Mouse (Mus musculus): Measurements from ENCODE around the gene Esrp2. TPM values are rescaled to one million over a fixed set of nuclear protein-coding genes. Genes with fewer than 3 reads are reported as not detected.
A peak's percentile ranks its signal among the peaks of the same experiment; 100 is the strongest.

Esrp2 gene
- polyA plus RNA-seq, 1 experiment from 2014 or later = 28.5 TPM

- Histone ChIP-seq H3K4me3 (ENCODE audit: low read length) (peak within 1 kb of the TSS; percentile 91), H3K4me2 (replicated peaks; ENCODE audit: low read depth, low read length) (peak within 1 kb of the TSS; percentile 95), H3K9me3 (ENCODE audit: low read length) (no peaks in the 10 kb centered on the region), H3K36me3 (ENCODE audit: insufficient read depth, low read length) (peaks cover 8% of the 10 kb centered on the region; the same call in 1 of the 2 replicates), H3K27me3 (ENCODE audit: insufficient read depth, low read length) (no peaks in the 10 kb centered on the region), H3K4me1 (ENCODE audit: insufficient read depth, low read length) (peaks cover 15% of the 10 kb centered on the region), H3K27ac (ENCODE audit: low read length) (peak within 1 kb of the TSS; percentile 79), H3K9ac (replicated peaks; ENCODE audit: low read length) (peak within 1 kb of the TSS; percentile 87)
- under 1% methylated on average over 46 of the region's 59 CpGs for WGBS
- ATAC-seq (ENCODE audit: low FRiP score, low TSS enrichment) = peak; percentile 90
Observed at GRCm38 (mm10) chr8:106168356-106169016, 31.7 kb upstream of the Esrp2 start, which contains the start of gene Slc7a6. Gene Slc7a6 (plus strand): TSS chr8:106168857.

DNA sequence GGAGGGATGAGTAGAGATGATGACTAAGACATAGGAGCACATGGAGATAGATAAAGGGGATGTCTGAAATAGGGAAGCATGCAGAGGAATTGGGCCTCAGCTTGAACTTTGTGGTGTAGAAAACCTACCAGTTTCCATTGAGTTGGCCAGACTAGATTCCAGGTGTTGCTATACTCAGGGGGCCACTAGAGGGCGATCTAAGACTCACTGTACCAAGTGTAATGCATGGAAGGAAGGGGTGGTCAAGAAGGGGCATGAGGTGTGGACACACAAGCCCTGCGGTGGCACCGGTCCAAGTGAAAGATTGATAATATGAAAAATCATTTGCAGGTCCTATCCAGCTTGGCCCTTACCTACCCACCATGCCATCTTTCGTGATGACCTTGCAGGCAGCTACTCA, 28.7 kb upstream of the Esrp2 start:
- 42% methylated on average over 4 of the region's 4 CpGs for WGBS

DNA sequence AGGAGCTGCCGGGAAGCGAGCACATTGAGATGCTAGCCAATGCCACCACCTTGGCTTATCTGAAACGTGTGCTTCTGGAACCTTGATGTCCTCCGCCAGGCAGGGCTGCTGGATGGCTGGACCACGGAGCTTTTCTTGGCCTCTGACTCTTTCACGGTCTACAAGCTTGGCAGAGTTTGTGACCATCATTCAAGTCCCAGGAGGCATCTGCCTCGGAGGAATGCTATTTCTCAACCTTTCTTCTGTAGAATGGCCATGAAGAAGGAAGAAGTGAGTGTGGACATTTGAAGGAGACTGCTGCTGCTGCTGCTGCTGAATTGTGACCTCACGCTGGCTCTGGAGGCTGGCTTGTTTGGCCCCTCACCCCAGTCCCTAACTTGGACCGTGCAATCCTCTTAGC, 26.5 kb upstream of the Esrp2 start:
- peaks cover 29% of the 10 kb centered on the region for H3K36me3 ChIP-seq (ENCODE audit: insufficient read depth, low read length)
- no peaks in the 10 kb centered on the region for H3K9me3 ChIP-seq (ENCODE audit: low read length)
- H3K27ac ChIP-seq (ENCODE audit: low read length) = no peak overlapping the region
- no peak for ATAC-seq (ENCODE audit: low FRiP score, low TSS enrichment)
- no peak overlapping the region for H3K4me3 ChIP-seq (ENCODE audit: low read length)
- no peak overlapping the region for H3K4me2 ChIP-seq (replicated peaks; ENCODE audit: low read depth, low read length)
- H3K27me3 ChIP-seq (ENCODE audit: insufficient read depth, low read length) = no peaks in the 10 kb centered on the region
- H3K9ac ChIP-seq (replicated peaks; ENCODE audit: low read length) = no peak overlapping the region
- 88% methylated on average over 9 of the region's 9 CpGs for WGBS
- H3K4me1 ChIP-seq (ENCODE audit: insufficient read depth, low read length) = peaks cover 7% of the 10 kb centered on the region

More for the DNA sequence above, 28.7 kb upstream of the Esrp2 start:
- Histone ChIP-seq H3K4me2 (replicated peaks; ENCODE audit: low read depth, low read length) (no peak overlapping the region), H3K4me3 (ENCODE audit: low read length) (no peak overlapping the region), H3K4me1 (ENCODE audit: insufficient read depth, low read length) (peaks cover 15% of the 10 kb centered on the region), H3K9ac (replicated peaks; ENCODE audit: low read length) (no peak overlapping the region), H3K36me3 (ENCODE audit: insufficient read depth, low read length) (peaks cover 27% of the 10 kb centered on the region), H3K9me3 (ENCODE audit: low read length) (no peaks in the 10 kb centered on the region), H3K27me3 (ENCODE audit: insufficient read depth, low read length) (no peaks in the 10 kb centered on the region), H3K27ac (ENCODE audit: low read length) (no peak overlapping the region)
- no peak for ATAC-seq (ENCODE audit: low FRiP score, low TSS enrichment)

- no peaks in the 10 kb centered on the region for H3K9me3 ChIP-seq (ENCODE audit: low read length)
- H3K9ac ChIP-seq (replicated peaks; ENCODE audit: low read length) = no peak overlapping the region
- peaks cover 34% of the 10 kb centered on the region for H3K36me3 ChIP-seq (ENCODE audit: insufficient read depth, low read length)
- ATAC-seq (ENCODE audit: low FRiP score, low TSS enrichment) = no peak
- no peak overlapping the region for H3K4me3 ChIP-seq (ENCODE audit: low read length)
- no peaks in the 10 kb centered on the region for H3K27me3 ChIP-seq (ENCODE audit: insufficient read depth, low read length)
- H3K4me1 ChIP-seq (ENCODE audit: insufficient read depth, low read length) = no peaks in the 10 kb centered on the region
- no peak overlapping the region for H3K4me2 ChIP-seq (replicated peaks; ENCODE audit: low read depth, low read length)
- 89% methylated on average over 6 of the region's 6 CpGs for WGBS
- H3K27ac ChIP-seq (ENCODE audit: low read length) = no peak overlapping the region
Observed at GRCm38 (mm10) chr8:106159876-106160275, 23.1 kb upstream of the Esrp2 start.

DNA sequence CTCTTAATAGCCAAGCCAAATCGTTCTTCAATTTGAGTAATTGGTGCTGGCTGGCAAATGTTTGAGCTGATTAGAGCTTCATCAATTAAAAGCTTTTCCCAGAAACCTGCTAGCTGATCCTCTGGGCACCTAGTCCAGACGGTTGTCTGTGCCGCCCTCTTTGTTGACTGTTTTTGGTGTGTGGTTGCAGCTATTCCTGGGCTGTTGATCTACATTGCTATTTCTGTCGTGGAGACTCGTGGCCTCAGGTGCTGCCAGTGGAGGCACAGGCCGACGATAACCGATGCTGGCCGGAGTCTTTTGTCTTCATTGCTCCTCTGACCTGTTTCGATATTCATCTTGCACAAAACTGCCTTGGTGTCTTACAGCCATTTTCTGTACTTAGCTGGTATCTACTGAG, 21.6 kb upstream of the Esrp2 start:
- no peaks in the 10 kb centered on the region for H3K27me3 ChIP-seq (ENCODE audit: insufficient read depth, low read length)
- H3K4me1 ChIP-seq (ENCODE audit: insufficient read depth, low read length) = no peaks in the 10 kb centered on the region
- H3K36me3 ChIP-seq (ENCODE audit: insufficient read depth, low read length) = peaks cover 24% of the 10 kb centered on the region
- 89% methylated on average over 10 of the region's 10 CpGs for WGBS
- H3K27ac ChIP-seq (ENCODE audit: low read length) = no peak overlapping the region
- no peaks in the 10 kb centered on the region for H3K9me3 ChIP-seq (ENCODE audit: low read length)
- ATAC-seq (ENCODE audit: low FRiP score, low TSS enrichment) = no peak
- no peak overlapping the region for H3K4me2 ChIP-seq (replicated peaks; ENCODE audit: low read depth, low read length)
- H3K4me3 ChIP-seq (ENCODE audit: low read length) = no peak overlapping the region
- no peak overlapping the region for H3K9ac ChIP-seq (replicated peaks; ENCODE audit: low read length)

DNA sequence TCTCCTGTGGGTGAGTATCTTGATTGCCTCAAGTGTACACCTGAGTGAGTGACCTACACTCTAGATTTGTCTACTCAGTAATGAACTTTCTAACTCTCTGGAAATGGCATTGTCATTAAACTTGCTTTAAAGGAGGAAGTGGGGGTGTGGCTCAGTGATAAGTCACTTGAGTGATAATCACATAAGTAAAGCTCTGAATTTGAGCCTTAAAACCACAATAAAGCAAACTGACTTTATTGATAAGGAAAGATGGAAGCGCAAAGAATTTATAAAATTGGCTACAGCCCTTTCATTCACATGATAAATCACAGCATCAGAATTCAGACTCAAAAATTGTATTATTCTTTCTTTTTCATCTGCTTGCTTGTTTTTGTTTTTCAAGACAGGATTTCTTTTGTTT, 20.6 kb upstream of the Esrp2 start:
- 97% methylated on average over 1 of the region's 1 CpGs for WGBS
- ATAC-seq (ENCODE audit: low FRiP score, low TSS enrichment) = no peak
- H3K36me3 ChIP-seq (ENCODE audit: insufficient read depth, low read length) = peaks cover 19% of the 10 kb centered on the region

GRCm38 (mm10) chr8:106152876-106153275, 16.1 kb upstream of the Esrp2 start:
- no peaks in the 10 kb centered on the region for H3K27me3 ChIP-seq (ENCODE audit: insufficient read depth, low read length)
- H3K9me3 ChIP-seq (ENCODE audit: low read length) = no peaks in the 10 kb centered on the region
- no peak overlapping the region for H3K4me3 ChIP-seq (ENCODE audit: low read length)
- peaks cover 18% of the 10 kb centered on the region for H3K4me1 ChIP-seq (ENCODE audit: insufficient read depth, low read length)
- WGBS = 61% methylated on average over 4 of the region's 4 CpGs
- H3K36me3 ChIP-seq (ENCODE audit: insufficient read depth, low read length) = peaks cover under 1% of the 10 kb centered on the region; the same call in 1 of the 2 replicates
- no peak overlapping the region for H3K27ac ChIP-seq (ENCODE audit: low read length)
- ATAC-seq (ENCODE audit: low FRiP score, low TSS enrichment) = no peak
- H3K4me2 ChIP-seq (replicated peaks; ENCODE audit: low read depth, low read length) = no peak overlapping the region
- H3K9ac ChIP-seq (replicated peaks; ENCODE audit: low read length) = no peak overlapping the region

More for the DNA sequence above, 20.6 kb upstream of the Esrp2 start:
- H3K27ac ChIP-seq (ENCODE audit: low read length) = no peak overlapping the region
- H3K4me1 ChIP-seq (ENCODE audit: insufficient read depth, low read length) = peaks cover 4% of the 10 kb centered on the region; the same call in 1 of the 2 replicates
- no peak overlapping the region for H3K4me3 ChIP-seq (ENCODE audit: low read length)
- H3K27me3 ChIP-seq (ENCODE audit: insufficient read depth, low read length) = no peaks in the 10 kb centered on the region
- H3K4me2 ChIP-seq (replicated peaks; ENCODE audit: low read depth, low read length) = no peak overlapping the region
- H3K9ac ChIP-seq (replicated peaks; ENCODE audit: low read length) = no peak overlapping the region
- no peaks in the 10 kb centered on the region for H3K9me3 ChIP-seq (ENCODE audit: low read length)

DNA sequence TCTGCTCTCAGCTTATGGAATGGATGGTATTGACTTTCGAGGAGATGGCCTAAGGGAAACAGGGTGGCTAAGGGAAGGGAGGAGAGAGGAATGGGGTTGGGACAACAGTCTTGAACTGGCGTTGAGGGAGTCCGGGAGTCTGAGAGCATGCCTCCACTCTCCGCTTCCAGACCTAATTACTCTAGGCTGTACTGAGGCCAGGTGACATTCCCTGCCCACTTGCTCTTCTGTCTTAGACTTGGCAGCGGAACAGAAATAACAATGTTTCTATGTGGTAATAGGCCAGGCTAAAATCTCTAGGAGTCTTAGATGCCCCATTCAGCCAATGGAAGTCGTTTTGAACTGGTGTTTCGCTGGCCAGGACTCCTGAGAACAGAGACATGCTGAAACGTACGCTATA, 14.3 kb upstream of the Esrp2 start:
- Histone ChIP-seq H3K9ac (replicated peaks; ENCODE audit: low read length) (peak overlapping the region; percentile 82), H3K4me3 (ENCODE audit: low read length) (peak overlapping the region; percentile 94), H3K4me2 (replicated peaks; ENCODE audit: low read depth, low read length) (peak overlapping the region; percentile 82), H3K36me3 (ENCODE audit: insufficient read depth, low read length) (no peaks in the 10 kb centered on the region; the same call in 1 of the 2 replicates), H3K27ac (ENCODE audit: low read length) (no peak overlapping the region), H3K9me3 (ENCODE audit: low read length) (no peaks in the 10 kb centered on the region), H3K4me1 (ENCODE audit: insufficient read depth, low read length) (peaks cover 18% of the 10 kb centered on the region), H3K27me3 (ENCODE audit: insufficient read depth, low read length) (no peaks in the 10 kb centered on the region)
- 74% methylated on average over 9 of the region's 9 CpGs for WGBS
- ATAC-seq (ENCODE audit: low FRiP score, low TSS enrichment) = no peak

DNA sequence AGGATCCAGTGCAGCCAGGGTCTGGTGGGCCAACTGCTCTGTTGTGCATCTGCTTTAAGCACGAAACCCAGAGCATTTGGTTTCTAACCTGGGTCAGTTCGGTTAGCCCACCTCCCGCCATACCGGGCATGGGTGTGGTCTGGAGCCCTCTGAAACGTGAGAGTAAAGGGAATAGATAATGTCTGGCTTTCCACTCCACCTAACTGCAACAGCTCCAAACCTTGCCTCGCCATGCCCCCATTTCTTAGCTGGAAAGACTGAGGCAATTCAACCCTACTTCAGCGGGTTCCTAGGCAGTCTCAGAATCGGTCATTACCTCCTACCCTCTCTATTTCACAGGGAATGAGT, 13.9 kb upstream of the Esrp2 start:
- peak overlapping the region; percentile 63; the same call in 1 of the 2 replicates for H3K27ac ChIP-seq (ENCODE audit: low read length)
- WGBS = 18% methylated on average over 8 of the region's 8 CpGs

More for the DNA sequence above, 13.9 kb upstream of the Esrp2 start:
- peak overlapping the region; percentile 82 for H3K4me2 ChIP-seq (replicated peaks; ENCODE audit: low read depth, low read length)
- H3K27me3 ChIP-seq (ENCODE audit: insufficient read depth, low read length) = no peaks in the 10 kb centered on the region
- peak overlapping the region; percentile 82 for H3K9ac ChIP-seq (replicated peaks; ENCODE audit: low read length)
- H3K4me3 ChIP-seq (ENCODE audit: low read length) = peak overlapping the region; percentile 94
- H3K9me3 ChIP-seq (ENCODE audit: low read length) = no peaks in the 10 kb centered on the region
- ATAC-seq (ENCODE audit: low FRiP score, low TSS enrichment) = no peak
- no peaks in the 10 kb centered on the region; the same call in 1 of the 2 replicates for H3K36me3 ChIP-seq (ENCODE audit: insufficient read depth, low read length)
- H3K4me1 ChIP-seq (ENCODE audit: insufficient read depth, low read length) = peaks cover 18% of the 10 kb centered on the region
